Mouse (Mus musculus): Measurements from ENCODE around the gene Ap2a1.

GRCm38 (mm10) chr7:44895593-44896434, 33.5 kb downstream of the Ap2a1 start, which contains the start of gene Fuz:
- TF ChIP-seq POLR2A (IDR thresholded peaks at IDR 0.05; ENCODE audit: borderline replicate concordance, low read depth, low read length) (no peak), CTCF (IDR thresholded peaks at IDR 0.05; ENCODE audit: low read depth, low read length) (peak; percentile 56; the same call in 1 of the 2 replicates)

Measured in bone marrow macrophage, adult 2 months (primary cell).